Mouse (Mus musculus) hindbrain, embryonic 14.5 days (tissue): Measurements from ENCODE around the gene Ddx24. TPM values are rescaled to one million over a fixed set of nuclear protein-coding genes. Genes with fewer than 3 reads are reported as not detected.
"Not testable (repeated sequence)": the region's sequence is repeated elsewhere in the genome, so short reads cannot be mapped to it uniquely, and the experiment has no call there.

Experiments used
- ATAC-seq: fragments of 200-750 bp; cut with Nextera tagmentation; 2 replicates; pipeline ENCODE4 v1.8.0; 2017; ENCODE audit warnings: moderate number of reproducible peaks, mild to moderate bottlenecking, moderate TSS enrichment, moderate library complexity; ENCODE audit not compliant: low FRiP score
- DNase-seq: peaks from one replicate; pipeline ENCODE4 v3.0.0-alpha.2; 2015; ENCODE audit warnings: low spot score
- H3K27ac ChIP-seq: fragments of 300-500 bp; sonication (generic); 2 replicates; pipeline ENCODE4 v1.5.1; 2014; ENCODE audit warnings: mild to moderate bottlenecking, moderate library complexity
- H3K27me3 ChIP-seq: fragments of 300-500 bp; sonication (generic); 2 replicates; pipeline ENCODE4 v1.6.1; 2014; ENCODE audit warnings: mild to moderate bottlenecking, low read length, mixed read lengths; ENCODE audit not compliant: control insufficient read depth, insufficient read depth
- H3K36me3 ChIP-seq: fragments of 300-500 bp; sonication (generic); replicated peaks from 2 replicates; pipeline ENCODE4 v1.6.1; 2014; ENCODE audit not compliant: control insufficient read depth, insufficient read depth
- H3K4me1 ChIP-seq: fragments of 300-500 bp; sonication (generic); replicated peaks from 2 replicates; pipeline ENCODE4 v1.6.1; 2014; ENCODE audit warnings: antibody characterized with exemption, low read length, mixed read lengths; ENCODE audit not compliant: control insufficient read depth, insufficient read depth
- H3K4me2 ChIP-seq: fragments of 300-500 bp; sonication (generic); replicated peaks from 2 replicates; pipeline ENCODE4 v1.6.1; 2014; ENCODE audit warnings: mild to moderate bottlenecking, moderate library complexity
- H3K4me3 ChIP-seq: fragments of 300-500 bp; sonication (generic); replicated peaks from 2 replicates; pipeline ENCODE4 v1.5.1; 2014; ENCODE audit warnings: mild to moderate bottlenecking, low read length
- H3K9ac ChIP-seq: fragments of 300-500 bp; sonication (generic); 2 replicates; pipeline ENCODE4 v1.6.1; 2014
- H3K9me3 ChIP-seq: fragments of 300-500 bp; sonication (generic); 2 replicates; pipeline ENCODE4 v1.6.1; 2016; ENCODE audit warnings: low read length; ENCODE audit not compliant: control insufficient read depth
- WGBS: fragments of 180-500 bp; shearing (Covaris S2); extraction: QIAGEN DNeasy Blood & Tissue Kit; methylation state at CpG from one replicate; pipeline ENCODE4 v1.1.7; 2014; 5-methylcytosine and 5-hydroxymethylcytosine counted together
- polyA plus RNA-seq: library from polyadenylated mRNA; unstranded; fragments of >200 nt; fragmentation: Nextera tagmentation; extraction: Ambion mirVana; gene quantifications from 2 replicates; pipeline ENCODE4 v1.2.1, GENCODE M21; 2014

Gene Ddx24
- polyA plus RNA-seq: 142 and 149 TPM in 2 replicates

- Histone ChIP-seq H3K4me3 (peak within 1 kb of the TSS; percentile 73), H3K27ac (peak within 1 kb of the TSS; percentile 35; the same call in 1 of the 2 replicates), H3K27me3 (no peaks in the 10 kb centered on the region), H3K9me3 (no peaks in the 10 kb centered on the region), H3K4me1 (peaks cover 38% of the 10 kb centered on the region), H3K36me3 (peaks cover 29% of the 10 kb centered on the region), H3K4me2 (peak within 1 kb of the TSS; percentile 72), H3K9ac (peak within 1 kb of the TSS; percentile 81)
- peak; percentile 98 for DNase-seq
- ATAC-seq: peak; percentile 100
- WGBS: 1% methylated on average over 32 of the region's 33 CpGs
Observed at GRCm38 (mm10) chr12:103425729-103426470, at the start of gene Ddx24. Gene Ddx24, minus strand, starts transcription at chr12:103425830.

- Histone ChIP-seq H3K4me1 (no peaks in the 10 kb centered on the region), H3K27ac (no peak overlapping the region), H3K4me2 (no peak overlapping the region), H3K36me3 (no peaks in the 10 kb centered on the region), H3K4me3 (no peak overlapping the region), H3K9ac (no peak overlapping the region), H3K9me3 (no peaks in the 10 kb centered on the region), H3K27me3 (no peaks in the 10 kb centered on the region)
- ATAC-seq (no peak), DNase-seq (no peak)
- 43% methylated on average over 2 of the region's 2 CpGs for WGBS
Observed at GRCm38 (mm10) chr12:103474481-103474880, 48.9 kb upstream of the Ddx24 start.

GRCm38 (mm10) chr12:103457140-103457539 is 31.5 kb upstream of the Ddx24 start, which contains the start of gene Ifi27l2b:
Gene Ifi27l2b, minus strand, starts transcription at chr12:103457223.
- WGBS: 78% methylated on average over 3 of the region's 3 CpGs
- ATAC-seq (no peak), DNase-seq (no peak)
- H3K4me3 ChIP-seq: no peak within 1 kb of the TSS
- no peak within 1 kb of the TSS for H3K9ac ChIP-seq
- H3K36me3 ChIP-seq: no peaks in the 10 kb centered on the region
- H3K4me2 ChIP-seq: no peak within 1 kb of the TSS
- no peaks in the 10 kb centered on the region for H3K9me3 ChIP-seq
- H3K27ac ChIP-seq: no peak within 1 kb of the TSS
- H3K27me3 ChIP-seq: no peaks in the 10 kb centered on the region
- no peaks in the 10 kb centered on the region for H3K4me1 ChIP-seq

GRCm38 (mm10) chr12:103456727-103457126 is 31.1 kb upstream of the Ddx24 start:
- not testable (repeated sequence) for DNase-seq

GRCm38 (mm10) chr12:103453361-103453760 is 27.7 kb upstream of the Ddx24 start:
- no peaks in the 10 kb centered on the region for H3K9me3 ChIP-seq
- no peaks in the 10 kb centered on the region for H3K36me3 ChIP-seq
- H3K4me2 ChIP-seq: no peak overlapping the region
- H3K27me3 ChIP-seq: no peaks in the 10 kb centered on the region
- no peak overlapping the region for H3K9ac ChIP-seq
- DNase-seq: no peak
- ATAC-seq: no peak
- H3K4me1 ChIP-seq: no peaks in the 10 kb centered on the region
- no peak overlapping the region for H3K27ac ChIP-seq
- no peak overlapping the region for H3K4me3 ChIP-seq

More at GRCm38 (mm10) chr12:103456727-103457126, 31.1 kb upstream of the Ddx24 start:
- not testable (repeated sequence) for H3K27me3 ChIP-seq, H3K36me3 ChIP-seq, H3K4me2 ChIP-seq, H3K9me3 ChIP-seq, H3K27ac ChIP-seq, H3K4me3 ChIP-seq, H3K4me1 ChIP-seq, ATAC-seq, H3K9ac ChIP-seq
- WGBS: no CpG with 5 or more reads among the region's 1 CpGs

- Histone ChIP-seq H3K36me3 (no peaks in the 10 kb centered on the region), H3K9ac (no peak overlapping the region), H3K27me3 (no peaks in the 10 kb centered on the region), H3K27ac (no peak overlapping the region), H3K4me2 (no peak overlapping the region), H3K9me3 (no peaks in the 10 kb centered on the region), H3K4me3 (no peak overlapping the region), H3K4me1 (no peaks in the 10 kb centered on the region)
- DNase-seq (no peak), ATAC-seq (no peak)
- 79% methylated on average over 3 of the region's 3 CpGs for WGBS
Observed at GRCm38 (mm10) chr12:103445060-103445459, 19.4 kb upstream of the Ddx24 start.

- H3K9ac ChIP-seq, H3K27ac ChIP-seq, H3K9me3 ChIP-seq, H3K27me3 ChIP-seq, H3K4me3 ChIP-seq, DNase-seq, ATAC-seq, H3K4me2 ChIP-seq, H3K36me3 ChIP-seq, H3K4me1 ChIP-seq: not testable (repeated sequence)
- WGBS: 54% methylated on average over 6 of the region's 7 CpGs
Observed at GRCm38 (mm10) chr12:103444261-103444660, 18.6 kb upstream of the Ddx24 start.

- H3K9me3 ChIP-seq: no peaks in the 10 kb centered on the region
- no peak within 1 kb of the TSS for H3K4me3 ChIP-seq
- H3K27me3 ChIP-seq: no peaks in the 10 kb centered on the region
- 63% methylated on average over 3 of the region's 3 CpGs for WGBS
- ATAC-seq: no peak
- no peak within 1 kb of the TSS for H3K4me2 ChIP-seq
- no peak within 1 kb of the TSS for H3K9ac ChIP-seq
- no peak for DNase-seq
- H3K27ac ChIP-seq: no peak within 1 kb of the TSS
- H3K4me1 ChIP-seq: no peaks in the 10 kb centered on the region
- no peaks in the 10 kb centered on the region for H3K36me3 ChIP-seq
Observed at GRCm38 (mm10) chr12:103443524-103443923, 17.9 kb upstream of the Ddx24 start, which contains the start of gene Ifi27l2a. Gene Ifi27l2a, minus strand, starts transcription at chr12:103443680.

GRCm38 (mm10) chr12:103437601-103438000 is 12.0 kb upstream of the Ddx24 start:
- H3K27me3 ChIP-seq: no peaks in the 10 kb centered on the region
- H3K9me3 ChIP-seq: no peaks in the 10 kb centered on the region
- no peak overlapping the region for H3K4me2 ChIP-seq
- H3K27ac ChIP-seq: no peak overlapping the region
- DNase-seq (no peak), ATAC-seq (no peak)
- no peak overlapping the region for H3K9ac ChIP-seq
- WGBS: 95% methylated on average over 1 of the region's 1 CpGs
- H3K36me3 ChIP-seq: no peaks in the 10 kb centered on the region
- H3K4me1 ChIP-seq: no peaks in the 10 kb centered on the region
- no peak overlapping the region for H3K4me3 ChIP-seq
